Mouse (Mus musculus): ENCODE data around the gene Pelp1.
"Not testable (repeated sequence)": the region's sequence is repeated elsewhere in the genome, so short reads cannot be mapped to it uniquely, and the experiment has no call there.

Gene Pelp1

DNA sequence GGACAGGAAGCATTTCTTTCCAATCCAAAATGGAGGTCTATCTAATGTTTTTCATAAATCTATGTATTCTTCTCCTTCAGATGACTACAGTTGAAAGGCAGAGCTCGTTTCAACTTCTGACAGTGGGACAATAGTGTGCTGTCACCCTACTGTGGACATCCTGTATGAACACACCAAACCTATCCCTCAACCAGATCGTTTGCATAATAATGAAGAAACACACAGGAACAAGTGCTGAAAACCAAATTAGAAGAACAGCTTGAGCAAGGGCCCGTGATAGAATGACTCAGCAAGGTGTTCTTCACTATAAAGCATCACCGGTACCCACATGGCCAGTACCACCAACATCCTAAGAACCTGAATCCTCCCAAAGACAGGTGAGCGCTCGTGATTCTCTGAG, 16.8 kb upstream of the Pelp1 start:
- not testable (repeated sequence) for DNase-seq (ENCODE audit: low read depth in 1 of 2, low spot score in 2 of 2)

DNA sequence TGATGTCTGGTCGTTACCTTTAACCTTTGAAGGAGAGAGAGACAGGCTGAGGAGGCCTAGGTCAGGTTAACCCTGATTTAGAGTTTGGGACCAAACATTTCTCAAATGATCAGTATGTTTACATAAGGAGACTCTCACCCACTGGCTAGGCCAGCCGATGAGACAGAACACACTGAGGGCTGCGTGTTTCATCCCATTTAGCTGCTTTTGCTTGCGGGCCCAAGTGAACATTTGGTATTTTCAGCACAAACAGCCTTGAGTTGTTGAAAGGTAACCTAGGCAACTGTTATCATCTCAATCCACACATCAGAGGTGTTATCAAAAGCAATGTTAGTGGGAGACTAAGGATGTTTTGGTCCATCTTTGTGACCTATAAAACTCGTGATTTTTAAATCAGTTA, 9.7 kb upstream of the Pelp1 start:
- DNase-seq (ENCODE audit: low read depth in 1 of 2, low spot score in 2 of 2): no peak

DNA sequence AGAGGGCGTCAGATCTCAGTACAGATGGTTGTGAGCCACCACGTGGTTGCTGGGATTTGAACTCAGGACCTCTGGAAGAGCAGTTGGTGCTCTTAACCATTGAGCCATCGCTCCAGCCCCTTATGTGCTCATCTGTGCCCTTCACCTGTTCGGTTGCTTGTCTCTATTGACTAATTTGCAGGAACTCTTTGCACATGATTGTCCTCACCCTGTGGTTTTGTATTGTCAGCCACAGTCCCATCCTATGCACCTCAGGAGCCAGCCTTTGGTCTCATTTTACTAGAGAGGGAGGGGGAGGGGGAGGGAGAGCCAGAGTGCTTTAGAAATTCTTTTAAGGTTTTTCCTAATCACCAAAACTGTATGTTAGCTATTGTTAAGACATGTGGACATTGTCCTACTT, 8.4 kb upstream of the Pelp1 start:
- DNase-seq (ENCODE audit: low read depth in 1 of 2, low spot score in 2 of 2): no peak

GRCm38 (mm10) chr11:70413961-70414360, 4.1 kb upstream of the Pelp1 start:
- peak in 1 of 2 experiments; percentile 67 for DNase-seq (ENCODE audit: low read depth in 1 of 2, low spot score in 2 of 2)

DNA sequence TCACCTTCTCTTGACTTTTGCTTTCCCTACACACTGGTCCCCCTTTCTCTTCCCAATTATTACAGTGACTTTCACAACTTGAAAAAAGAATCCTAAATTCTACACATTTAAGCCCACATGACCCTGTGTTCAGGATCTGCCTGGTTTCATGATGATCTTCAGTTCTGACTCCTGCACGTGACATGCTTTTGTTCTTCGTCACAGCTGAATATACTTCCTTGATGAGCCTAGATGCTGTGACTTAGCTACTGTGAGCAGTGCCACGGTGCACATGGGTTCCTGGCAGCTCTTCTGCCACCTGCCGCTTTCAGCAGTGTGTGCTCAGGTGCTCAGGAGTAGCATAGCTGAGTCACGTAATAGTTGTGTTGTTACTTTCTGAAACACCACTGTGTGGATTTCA, 2.8 kb upstream of the Pelp1 start:
- no peak for DNase-seq (ENCODE audit: low read depth in 1 of 2, low spot score in 2 of 2)

DNA sequence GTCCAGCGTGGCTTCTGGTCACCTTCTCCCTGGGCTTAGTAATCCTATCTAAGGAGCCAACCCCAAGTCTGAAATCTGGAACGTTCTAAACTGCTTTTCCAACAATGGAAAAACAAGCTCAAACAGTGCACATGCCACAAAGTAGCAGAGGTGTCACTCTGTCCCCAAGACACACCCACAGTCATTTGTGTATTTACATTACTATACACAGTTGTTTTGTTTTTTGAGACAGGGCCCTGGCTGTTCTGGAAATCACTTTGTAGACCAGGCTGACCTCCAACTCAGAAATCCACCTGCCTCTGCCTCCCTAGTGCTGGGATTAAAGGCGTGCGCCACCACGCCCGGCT, 439 bp upstream of the Pelp1 start:
- no peak for DNase-seq (ENCODE audit: low read depth in 1 of 2, low spot score in 2 of 2)

- DNase-seq (ENCODE audit: low read depth in 1 of 2, low spot score in 2 of 2): no peak
These were observed 6.2 kb downstream of the Pelp1 start for GRCm38 (mm10) chr11:70403598-70403997.

- no peak for DNase-seq (ENCODE audit: low read depth in 1 of 2, low spot score in 2 of 2)
These were observed 20.4 kb downstream of the Pelp1 start for GRCm38 (mm10) chr11:70389421-70389820.

DNA sequence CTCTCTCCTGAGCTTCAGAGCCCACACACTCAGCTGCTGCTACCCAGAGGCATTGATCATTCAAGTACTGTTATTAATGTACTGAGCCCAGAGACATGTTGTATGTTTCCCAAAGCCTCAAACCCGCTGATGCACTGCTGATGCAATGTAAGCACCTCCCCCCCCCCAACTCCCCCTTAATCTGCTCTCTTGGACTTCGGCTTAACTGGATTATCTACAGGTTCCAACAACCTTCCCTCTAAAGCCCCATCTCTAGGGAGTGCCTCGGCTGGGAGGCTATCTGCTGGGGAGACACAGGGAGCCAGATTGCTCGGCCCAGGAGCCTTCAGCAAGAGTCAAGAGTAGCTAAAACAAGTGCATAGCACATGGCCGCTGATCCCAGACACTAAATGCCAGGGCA, 22.4 kb downstream of the Pelp1 start:
- DNase-seq (ENCODE audit: low read depth in 1 of 2, low spot score in 2 of 2): no peak

- no peak for DNase-seq (ENCODE audit: low read depth in 1 of 2, low spot score in 2 of 2)
These were observed 25.7 kb downstream of the Pelp1 start for GRCm38 (mm10) chr11:70384136-70384535.

GRCm38 (mm10) chr11:70381330-70381729, 28.5 kb downstream of the Pelp1 start:
- DNase-seq (ENCODE audit: low read depth in 1 of 2, low spot score in 2 of 2): no peak

GRCm38 (mm10) chr11:70380478-70381005, 29.3 kb downstream of the Pelp1 start:
- no peak for DNase-seq (ENCODE audit: low read depth in 1 of 2, low spot score in 2 of 2)

- no peak for DNase-seq (ENCODE audit: low read depth in 1 of 2, low spot score in 2 of 2)
These were observed 33.8 kb downstream of the Pelp1 start for GRCm38 (mm10) chr11:70376054-70376453.

- DNase-seq (ENCODE audit: low read depth in 1 of 2, low spot score in 2 of 2): peak; percentile 37 to 38
These were observed 35.5 kb downstream of the Pelp1 start for GRCm38 (mm10) chr11:70374302-70374701.

GRCm38 (mm10) chr11:70372849-70373557, 36.8 kb downstream of the Pelp1 start:
- DNase-seq (ENCODE audit: low read depth in 1 of 2, low spot score in 2 of 2): no peak

- peak in 1 of 2 experiments; percentile 30 for DNase-seq (ENCODE audit: low read depth in 1 of 2, low spot score in 2 of 2)
These were observed 37.4 kb downstream of the Pelp1 start for GRCm38 (mm10) chr11:70372396-70372795.

DNA sequence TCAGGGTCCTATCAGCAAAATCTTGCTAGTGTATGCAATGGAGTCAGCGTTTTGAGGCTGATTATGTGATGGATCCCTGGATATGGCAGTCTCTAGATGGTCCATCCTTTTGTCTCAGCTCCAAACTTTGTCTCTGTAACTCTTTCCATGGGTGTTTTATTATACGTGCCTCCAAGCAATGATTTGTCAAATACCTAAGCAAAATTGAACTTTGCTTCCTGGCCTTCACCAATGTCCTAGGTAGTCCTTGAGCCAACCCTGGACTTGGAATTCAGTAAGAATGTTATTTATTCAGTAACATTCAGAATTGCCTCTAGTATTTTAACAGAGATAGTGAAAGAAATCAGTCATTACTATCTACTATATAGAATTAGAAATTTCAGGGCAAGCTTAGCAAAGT, 41.2 kb downstream of the Pelp1 start:
- DNase-seq (ENCODE audit: low read depth in 1 of 2, low spot score in 2 of 2): not testable (repeated sequence)

DNA sequence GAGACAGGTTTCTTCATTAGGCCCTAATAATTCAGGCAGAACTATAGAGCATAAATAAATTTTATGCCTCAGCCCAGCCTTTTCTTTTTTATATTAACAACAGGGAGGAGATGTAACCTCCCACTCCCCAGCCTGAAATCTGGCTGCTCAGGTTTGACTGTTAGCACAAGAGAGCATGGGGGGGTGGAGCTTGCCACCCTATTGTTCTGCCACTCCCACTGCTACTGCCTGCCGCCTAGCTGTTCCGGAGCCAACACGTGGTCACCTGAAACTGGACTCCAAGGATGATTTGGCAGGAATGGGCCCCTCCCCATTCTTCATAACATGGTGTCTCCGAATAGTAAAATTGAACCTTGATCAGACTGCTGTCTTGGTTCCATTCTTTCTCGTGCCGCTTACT, 42.1 kb downstream of the Pelp1 start:
- not testable (repeated sequence) for DNase-seq (ENCODE audit: low read depth in 1 of 2, low spot score in 2 of 2)

GRCm38 (mm10) chr11:70351868-70352267, 58.0 kb downstream of the Pelp1 start, which contains the start of gene Alox15:
Gene Alox15 (minus strand): TSS chr11:70352031.
- DNase-seq (ENCODE audit: low read depth in 1 of 2, low spot score in 2 of 2): no peak

DNA sequence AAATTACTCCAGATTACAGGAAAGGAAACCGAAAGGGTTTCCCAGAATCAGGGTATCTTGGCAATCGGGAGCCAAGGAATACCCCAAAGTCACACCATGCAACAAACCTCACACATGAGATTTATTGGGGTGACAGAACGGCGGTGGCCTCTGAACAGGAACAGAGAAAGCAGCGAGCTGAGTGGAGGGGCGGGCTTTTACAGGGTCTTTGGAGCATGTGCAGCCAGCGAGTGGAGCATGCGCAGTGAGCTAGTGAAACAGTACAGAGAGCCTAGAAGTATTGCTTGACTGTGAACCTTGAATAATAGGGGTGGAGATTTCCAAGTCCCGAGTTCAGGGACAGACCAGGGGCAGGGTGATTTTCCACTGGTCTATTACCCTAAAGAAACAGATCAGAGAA, 61.2 kb downstream of the Pelp1 start:
- no peak for DNase-seq (ENCODE audit: low read depth in 1 of 2, low spot score in 2 of 2)

DNA sequence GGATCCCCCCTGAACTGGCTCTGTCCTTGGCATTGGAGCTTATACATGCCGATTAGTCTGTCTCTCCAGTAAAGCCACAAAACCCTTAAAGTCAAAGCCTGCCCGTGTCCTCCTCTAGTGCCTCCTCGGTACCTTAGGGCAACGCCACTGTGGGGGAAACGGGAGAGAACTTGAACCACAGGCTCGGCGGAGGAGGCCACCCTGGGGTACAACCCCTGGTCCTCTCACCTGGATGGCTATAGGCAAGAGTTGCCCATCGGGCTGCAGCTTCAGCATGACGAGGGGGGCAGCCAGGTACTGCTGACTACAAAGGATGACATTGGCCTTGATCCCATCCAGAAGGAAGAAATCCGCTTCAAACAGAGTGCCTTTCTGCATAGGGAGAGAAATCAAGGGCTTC, 62.0 kb downstream of the Pelp1 start:
- no peak for DNase-seq (ENCODE audit: low read depth in 1 of 2, low spot score in 2 of 2)

- DNase-seq (ENCODE audit: low read depth in 1 of 2, low spot score in 2 of 2): no peak
These were observed 64.3 kb downstream of the Pelp1 start for GRCm38 (mm10) chr11:70345546-70345945.

DNA sequence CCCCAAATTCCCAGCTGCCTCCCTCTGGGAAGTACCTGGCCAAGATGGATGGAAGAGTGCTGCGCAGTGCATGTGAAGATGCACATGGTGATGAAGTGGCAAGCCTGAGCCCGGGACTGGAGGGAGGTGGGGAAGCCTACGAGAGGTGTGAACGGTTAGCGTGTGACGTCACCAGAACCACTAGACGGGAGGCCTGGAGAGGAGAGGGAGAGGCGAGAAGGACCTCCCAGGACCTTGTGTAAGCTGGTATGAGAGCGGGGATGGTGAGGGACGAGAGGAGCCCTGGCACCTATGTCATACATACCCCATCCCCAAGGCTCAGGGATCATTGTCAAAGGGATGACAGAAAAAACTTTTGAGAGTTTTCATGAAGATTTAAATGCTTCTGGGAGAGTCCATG, 64.8 kb downstream of the Pelp1 start:
- no peak for DNase-seq (ENCODE audit: low read depth in 1 of 2, low spot score in 2 of 2)

Measured in monocyte, adult 2 months (primary cell).